In genomic region chr11:99389264-99389663, GRCm38 (mm10) we compare ENCODE assay signal across 9 mouse cellular contexts. TPM values are rescaled to one million over a fixed set of nuclear protein-coding genes. Genes with fewer than 3 reads are reported as not detected.
DNase-seq lines count a peak whose midpoint lies in the region; ATAC-seq lines count a peak whose summit lies in the region.
"Had no signal": no experiment of that assay in that cellular context is flagged by ENCODE, and none has a peak within 500 bp of the region (broad histone marks: within the 10 kb centered on the region; RNA-seq: fewer than 3 reads in every experiment).

Gene Krt10, minus strand, starts transcription at chr11:99389364.

- 84% methylated on average over 4 of the region's 4 CpGs for WGBS in embryonic facial prominence, embryonic 13.5 days
- WGBS in hindbrain, embryonic 15.5 days: 89% methylated on average over 4 of the region's 4 CpGs
- WGBS in midbrain, embryonic 16.5 days: 82% methylated on average over 4 of the region's 4 CpGs

- H3K27me3 ChIP-seq in embryonic facial prominence, embryonic 13.5 days: peaks cover 2% of the 10 kb centered on the region; the same call in 1 of the 2 replicates
- H3K27me3 ChIP-seq in hindbrain, embryonic 15.5 days: no peaks in the 10 kb centered on the region
- H3K27me3 ChIP-seq in midbrain, embryonic 16.5 days (ENCODE audit: control insufficient read depth, insufficient read depth, low read depth, low read length): no peaks in the 10 kb centered on the region
- H3K27me3 ChIP-seq: Patski had no signal

- no peaks in the 10 kb centered on the region for H3K9me3 ChIP-seq in embryonic facial prominence, embryonic 13.5 days
- no peaks in the 10 kb centered on the region for H3K9me3 ChIP-seq in hindbrain, embryonic 15.5 days
- no peaks in the 10 kb centered on the region for H3K9me3 ChIP-seq in midbrain, embryonic 16.5 days (replicated peaks; ENCODE audit: control insufficient read depth, low read length, poor library complexity, severe bottlenecking)

- H3K4me3 ChIP-seq in embryonic facial prominence, embryonic 13.5 days: no peak within 1 kb of the TSS
- H3K4me3 ChIP-seq in hindbrain, embryonic 15.5 days: no peak within 1 kb of the TSS
- no peak within 1 kb of the TSS for H3K4me3 ChIP-seq in midbrain, embryonic 16.5 days (ENCODE audit: low read depth, low read length)

- no peak within 1 kb of the TSS for H3K4me2 ChIP-seq in embryonic facial prominence, embryonic 13.5 days
- H3K4me2 ChIP-seq in hindbrain, embryonic 15.5 days: no peak within 1 kb of the TSS
- no peak within 1 kb of the TSS for H3K4me2 ChIP-seq in midbrain, embryonic 16.5 days (ENCODE audit: low read length)

- DNase-seq in left cerebral cortex, adult 18-20 months (ENCODE audit: low spot score in 2 of 2): no peak
- DNase-seq in left cerebral cortex, postnatal 36 days (ENCODE audit: low spot score in 2 of 2): no peak
- no peak for DNase-seq in kidney, postnatal 4 days
- no peak for DNase-seq in spleen, postnatal 10 days (ENCODE audit: low spot score in 2 of 2)
- DNase-seq: cerebellum, postnatal 36 days had no signal

- no peak within 1 kb of the TSS for H3K9ac ChIP-seq in embryonic facial prominence, embryonic 13.5 days
- H3K9ac ChIP-seq in hindbrain, embryonic 15.5 days: no peak within 1 kb of the TSS
- H3K9ac ChIP-seq in midbrain, embryonic 16.5 days (ENCODE audit: low read depth, low read length): no peak within 1 kb of the TSS

- no peaks in the 10 kb centered on the region for H3K36me3 ChIP-seq in embryonic facial prominence, embryonic 13.5 days
- no peaks in the 10 kb centered on the region for H3K36me3 ChIP-seq in hindbrain, embryonic 15.5 days
- H3K36me3 ChIP-seq in midbrain, embryonic 16.5 days (ENCODE audit: control insufficient read depth, insufficient read depth, low read length): no peaks in the 10 kb centered on the region

- H3K27ac ChIP-seq in embryonic facial prominence, embryonic 13.5 days: no peak within 1 kb of the TSS
- H3K27ac ChIP-seq in hindbrain, embryonic 15.5 days (replicated peaks): no peak within 1 kb of the TSS
- no peak within 1 kb of the TSS for H3K27ac ChIP-seq in midbrain, embryonic 16.5 days (ENCODE audit: low read length)

- no peak for ATAC-seq in embryonic facial prominence, embryonic 13.5 days (ENCODE audit: insufficient number of reproducible peaks, insufficient read depth, low FRiP score, low TSS enrichment, low read depth)
- no peak for ATAC-seq in hindbrain, embryonic 15.5 days (ENCODE audit: low FRiP score, low read depth)
- ATAC-seq in midbrain, embryonic 16.5 days: no peak
- ATAC-seq: Patski had no signal

- H3K4me1 ChIP-seq in embryonic facial prominence, embryonic 13.5 days: 0 out of 2 replicates have a peak, but pooled peaks cover 10% of the 10 kb centered on the region
- H3K4me1 ChIP-seq in hindbrain, embryonic 15.5 days (replicated peaks): peaks cover 22% of the 10 kb centered on the region
- peaks cover 9% of the 10 kb centered on the region for H3K4me1 ChIP-seq in midbrain, embryonic 16.5 days (ENCODE audit: control insufficient read depth, insufficient read depth, low read length)

- intact Hi-C loops in left cerebral cortex, postnatal 36 days (cut with DNase I): loop anchor here (10.0 kb wide), 3 partner anchors 186 to 776 kb away; no protein-coding TSS in a partner anchor

RNA-seq across cellular contexts. Expression of gene Krt10, which starts in this region (rescaled TPM):
- 10 to 100 TPM; 11.0 to 12.5 TPM for total RNA-seq in left cerebral cortex, adult 18-20 months (2021)
- 10 to 100 TPM in 1 of 2 experiments, 1 to 10 TPM in 1; 9.7 to 12.4 TPM for total RNA-seq in left cerebral cortex, postnatal 36 days (2021)
- polyA plus RNA-seq in embryonic facial prominence, embryonic 13.5 days (2015; fragmentation: Nextera tagmentation; extraction: Ambion mirVana): 46.0 and 60.4 TPM in 2 replicates
- polyA plus RNA-seq in hindbrain, embryonic 15.5 days (2015; fragmentation: Nextera tagmentation; extraction: Ambion mirVana): 29.6 and 30.6 TPM in 2 replicates
- 28.9 and 29.8 TPM in 2 replicates for polyA plus RNA-seq in midbrain, embryonic 16.5 days (2015; fragmentation: Nextera tagmentation; extraction: Ambion mirVana)
